Mouse (Mus musculus): ENCODE data around the gene Gm20721.
"Not testable (repeated sequence)": the region's sequence is repeated elsewhere in the genome, so short reads cannot be mapped to it uniquely, and the experiment has no call there.

Gm20721 gene

GRCm38 (mm10) chr2:174330616-174331191 lies 15.8 kb downstream of the Gm20721 start:
- peak in 1 of 2 experiments; percentile 61 for DNase-seq (ENCODE audit: low read depth in 1 of 2, low spot score in 2 of 2)

GRCm38 (mm10) chr2:174329663-174330615 lies 16.6 kb downstream of the Gm20721 start:
- DNase-seq (ENCODE audit: low read depth in 1 of 2, low spot score in 2 of 2), result no peak

GRCm38 (mm10) chr2:174328926-174329662 lies 17.4 kb downstream of the Gm20721 start:
- peak in 1 of 2 experiments; percentile 18 for DNase-seq (ENCODE audit: low read depth in 1 of 2, low spot score in 2 of 2)

GRCm38 (mm10) chr2:174328358-174328905 lies 18.1 kb downstream of the Gm20721 start:
- DNase-seq (ENCODE audit: low read depth in 1 of 2, low spot score in 2 of 2), result peak in 1 of 2 experiments; percentile 8

- DNase-seq (ENCODE audit: low read depth in 1 of 2, low spot score in 2 of 2), result peak; percentile 50 to 69
These were observed 19.1 kb downstream of the Gm20721 start for GRCm38 (mm10) chr2:174327295-174327981.

GRCm38 (mm10) chr2:174326481-174326880 lies 20.0 kb downstream of the Gm20721 start:
- no peak for DNase-seq (ENCODE audit: low read depth in 1 of 2, low spot score in 2 of 2)

GRCm38 (mm10) chr2:174325989-174326388 lies 20.5 kb downstream of the Gm20721 start:
- DNase-seq (ENCODE audit: low read depth in 1 of 2, low spot score in 2 of 2), result no peak

- DNase-seq (ENCODE audit: low read depth in 1 of 2, low spot score in 2 of 2), result no peak
These were observed 29.9 kb downstream of the Gm20721 start for GRCm38 (mm10) chr2:174316661-174317060.

GRCm38 (mm10) chr2:174315445-174315844 lies 31.1 kb downstream of the Gm20721 start:
- not testable (repeated sequence) for DNase-seq (ENCODE audit: low read depth in 1 of 2, low spot score in 2 of 2)

- no peak for DNase-seq (ENCODE audit: low read depth in 1 of 2, low spot score in 2 of 2)
These were observed 33.9 kb downstream of the Gm20721 start for GRCm38 (mm10) chr2:174312661-174313060.

- DNase-seq (ENCODE audit: low read depth in 1 of 2, low spot score in 2 of 2), result peak in 1 of 2 experiments; percentile 41
These were observed 34.3 kb downstream of the Gm20721 start for GRCm38 (mm10) chr2:174312118-174312647.

- DNase-seq (ENCODE audit: low read depth in 1 of 2, low spot score in 2 of 2), result no peak
These were observed 34.9 kb downstream of the Gm20721 start for GRCm38 (mm10) chr2:174311613-174312012.

GRCm38 (mm10) chr2:174310913-174311514 lies 35.5 kb downstream of the Gm20721 start:
- DNase-seq (ENCODE audit: low read depth in 1 of 2, low spot score in 2 of 2), result no peak

GRCm38 (mm10) chr2:174307903-174308302 lies 38.6 kb downstream of the Gm20721 start:
- DNase-seq (ENCODE audit: low read depth in 1 of 2, low spot score in 2 of 2), result no peak

- DNase-seq (ENCODE audit: low read depth in 1 of 2, low spot score in 2 of 2), result no peak
These were observed 40.9 kb downstream of the Gm20721 start for GRCm38 (mm10) chr2:174305646-174306045.

GRCm38 (mm10) chr2:174302526-174302925 lies 44.0 kb downstream of the Gm20721 start:
- DNase-seq (ENCODE audit: low read depth in 1 of 2, low spot score in 2 of 2), result no peak

GRCm38 (mm10) chr2:174300666-174301065 lies 45.8 kb downstream of the Gm20721 start:
- no peak for DNase-seq (ENCODE audit: low read depth in 1 of 2, low spot score in 2 of 2)

GRCm38 (mm10) chr2:174300186-174300585 lies 46.3 kb downstream of the Gm20721 start:
- DNase-seq (ENCODE audit: low read depth in 1 of 2, low spot score in 2 of 2), result no peak

- no peak for DNase-seq (ENCODE audit: low read depth in 1 of 2, low spot score in 2 of 2)
These were observed 46.7 kb downstream of the Gm20721 start for GRCm38 (mm10) chr2:174299771-174300160.

Measured in monocyte, adult 2 months (primary cell).